Mouse (Mus musculus) lung, adult 2 months (tissue): ENCODE measurements around the gene Cpt1c.

Experiments used
- CTCF ChIP-seq: fragments of 200-500 bp; IDR thresholded peaks from 2 replicates; pipeline ENCODE4 v1.5.1; 2011; ENCODE audit warnings: mild to moderate bottlenecking, low read length, control low read depth; ENCODE audit not compliant: insufficient read depth
- POLR2A ChIP-seq: fragments of 200-500 bp; IDR thresholded peaks from 2 replicates; pipeline ENCODE4 v1.6.1; 2011; ENCODE audit warnings: low read depth, mild to moderate bottlenecking, control low read depth, low read length, borderline replicate concordance; ENCODE audit errors: extremely low read depth

DNA sequence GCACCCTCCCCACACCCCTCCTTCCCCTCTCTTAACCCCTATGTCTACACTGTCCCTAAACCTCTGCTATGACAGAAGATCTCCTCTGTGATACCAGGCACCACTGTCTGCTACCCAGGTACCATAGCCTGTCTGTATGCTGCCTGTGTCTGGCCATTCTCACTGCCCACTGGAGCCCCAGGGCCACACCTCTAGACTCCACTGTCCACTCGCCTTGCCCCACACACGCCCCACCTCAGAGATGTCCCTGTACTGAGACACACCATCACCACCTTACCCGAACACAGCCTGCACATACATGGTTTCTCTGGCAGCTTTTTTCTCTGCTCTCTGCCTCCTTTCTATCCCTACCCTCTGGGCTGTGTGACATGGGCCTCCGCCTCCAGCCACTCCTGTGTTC lies 57.8 kb downstream of the Cpt1c start:
- no peak for TF ChIP-seq CTCF
- no peak for TF ChIP-seq POLR2A
